Mouse (Mus musculus): Measurements from ENCODE around the gene Eif2b4. TPM values are rescaled to one million over a fixed set of nuclear protein-coding genes. Genes with fewer than 3 reads are reported as not detected.

Gene Eif2b4
- polyA plus RNA-seq, 2 experiments from 2014 or later: 47.9 to 49.1 TPM

GRCm38 (mm10) chr5:31199893-31200292 is 6.7 kb upstream of the Eif2b4 start:
- no peak for ATAC-seq

DNA sequence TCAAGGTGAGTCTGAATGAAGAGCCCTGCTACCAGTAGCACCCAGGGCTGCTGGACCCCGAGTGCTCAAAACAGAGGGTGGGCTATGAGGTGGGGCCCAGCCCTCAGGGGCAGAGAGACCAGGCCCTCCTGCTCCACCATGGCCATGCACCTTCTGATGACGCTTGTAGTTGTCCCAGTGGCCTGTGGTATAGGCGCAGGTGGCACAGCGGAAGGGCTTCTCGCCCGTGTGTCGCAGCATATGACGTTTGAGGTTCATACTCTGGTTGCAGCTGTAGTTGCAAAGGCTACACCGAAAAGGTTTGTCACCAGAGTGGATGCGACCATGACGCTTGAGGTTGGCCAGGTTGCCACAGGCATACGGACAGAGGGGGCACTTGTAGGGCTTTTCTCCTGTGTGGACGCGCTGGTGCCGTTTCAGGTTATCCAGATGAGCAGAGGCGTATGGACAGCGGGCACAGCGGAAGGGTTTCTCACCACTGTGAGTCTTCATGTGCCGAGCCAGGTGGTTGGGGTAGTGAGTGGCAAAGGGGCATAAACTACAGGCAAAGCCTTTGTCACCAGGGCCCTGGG is 6.2 kb upstream of the Eif2b4 start:
- no peak for ATAC-seq

DNA sequence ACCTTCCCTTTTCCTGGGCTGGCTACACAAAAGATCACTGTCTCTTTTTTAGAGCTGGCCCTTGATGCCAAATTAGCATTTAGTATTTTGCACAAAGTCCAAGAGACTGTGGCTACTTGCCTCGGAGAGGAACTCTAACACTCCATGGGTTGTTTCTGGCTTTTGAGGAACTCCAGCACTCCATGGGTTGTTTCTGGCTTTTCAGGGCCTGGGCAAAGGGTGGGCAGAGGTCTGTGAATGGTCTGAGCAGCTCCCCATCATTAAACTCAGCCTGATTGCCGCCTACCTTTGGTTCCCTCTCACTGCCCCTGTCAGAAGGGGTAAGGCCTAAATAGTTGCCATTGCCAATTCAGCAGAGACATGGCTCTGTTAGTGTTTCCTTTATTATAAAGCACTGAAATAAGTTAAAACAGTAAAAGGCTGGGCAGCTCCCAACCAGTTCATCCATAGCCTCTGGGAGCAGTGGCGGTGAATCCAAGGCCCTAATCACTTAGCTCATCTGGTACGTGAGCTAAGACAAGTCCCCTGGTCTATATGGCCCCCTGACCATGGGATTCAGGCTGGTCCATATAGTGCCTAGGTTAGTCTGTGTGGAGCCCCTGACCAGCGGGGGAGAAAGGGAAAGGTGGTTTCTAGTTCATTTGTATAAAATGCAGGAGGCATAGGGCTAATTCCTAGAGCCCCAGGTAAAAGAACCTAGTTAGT is 5.5 kb upstream of the Eif2b4 start:
- no peak for ATAC-seq

- ATAC-seq: no peak
Observed at GRCm38 (mm10) chr5:31198170-31198569, 4.9 kb upstream of the Eif2b4 start.

DNA sequence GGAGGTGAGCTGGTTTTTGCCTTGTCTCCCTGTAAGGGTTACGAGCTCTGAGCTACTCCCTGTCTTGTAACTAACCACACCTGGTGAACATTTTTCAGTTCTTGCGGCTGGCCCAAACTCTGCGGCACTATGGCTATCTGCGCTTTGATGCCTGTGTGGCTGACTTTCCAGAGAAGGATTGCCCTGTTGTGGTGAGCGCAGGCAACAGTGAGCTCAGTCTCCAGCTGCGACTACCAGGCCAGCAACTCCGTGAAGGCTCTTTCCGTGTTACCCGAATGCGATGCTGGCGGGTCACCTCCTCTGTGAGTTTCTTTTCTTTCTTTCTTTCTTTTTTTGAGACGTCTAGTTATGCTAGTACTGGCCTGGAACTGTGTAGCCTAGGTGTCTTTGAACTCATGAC is 3.8 kb upstream of the Eif2b4 start:
- ATAC-seq: no peak

DNA sequence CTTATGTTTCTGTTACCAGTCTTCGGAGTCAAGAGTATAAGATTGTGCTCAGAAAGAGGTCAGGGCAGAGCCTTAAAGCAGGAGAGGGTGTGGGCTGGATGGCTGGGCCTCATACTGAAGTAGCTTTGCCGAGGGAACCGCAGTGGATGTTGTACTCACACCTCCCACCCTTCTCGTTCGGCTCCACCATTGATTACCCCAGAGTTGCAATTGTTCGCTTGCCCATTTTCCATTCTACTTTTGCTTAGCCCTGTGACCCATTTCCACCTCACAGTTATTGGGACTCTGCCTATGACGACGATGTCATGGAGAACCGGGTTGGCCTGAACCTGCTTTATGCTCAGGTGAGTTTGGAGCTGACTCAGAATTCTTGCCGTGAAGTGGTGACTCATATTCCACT is 3.0 kb upstream of the Eif2b4 start:
- ATAC-seq: no peak

GRCm38 (mm10) chr5:31195671-31196070 is 2.4 kb upstream of the Eif2b4 start:
- no peak for ATAC-seq

GRCm38 (mm10) chr5:31194486-31195485 is 1.6 kb upstream of the Eif2b4 start:
- ATAC-seq: no peak

- ATAC-seq: no peak
Observed at GRCm38 (mm10) chr5:31193631-31194281, 526 bp upstream of the Eif2b4 start.

DNA sequence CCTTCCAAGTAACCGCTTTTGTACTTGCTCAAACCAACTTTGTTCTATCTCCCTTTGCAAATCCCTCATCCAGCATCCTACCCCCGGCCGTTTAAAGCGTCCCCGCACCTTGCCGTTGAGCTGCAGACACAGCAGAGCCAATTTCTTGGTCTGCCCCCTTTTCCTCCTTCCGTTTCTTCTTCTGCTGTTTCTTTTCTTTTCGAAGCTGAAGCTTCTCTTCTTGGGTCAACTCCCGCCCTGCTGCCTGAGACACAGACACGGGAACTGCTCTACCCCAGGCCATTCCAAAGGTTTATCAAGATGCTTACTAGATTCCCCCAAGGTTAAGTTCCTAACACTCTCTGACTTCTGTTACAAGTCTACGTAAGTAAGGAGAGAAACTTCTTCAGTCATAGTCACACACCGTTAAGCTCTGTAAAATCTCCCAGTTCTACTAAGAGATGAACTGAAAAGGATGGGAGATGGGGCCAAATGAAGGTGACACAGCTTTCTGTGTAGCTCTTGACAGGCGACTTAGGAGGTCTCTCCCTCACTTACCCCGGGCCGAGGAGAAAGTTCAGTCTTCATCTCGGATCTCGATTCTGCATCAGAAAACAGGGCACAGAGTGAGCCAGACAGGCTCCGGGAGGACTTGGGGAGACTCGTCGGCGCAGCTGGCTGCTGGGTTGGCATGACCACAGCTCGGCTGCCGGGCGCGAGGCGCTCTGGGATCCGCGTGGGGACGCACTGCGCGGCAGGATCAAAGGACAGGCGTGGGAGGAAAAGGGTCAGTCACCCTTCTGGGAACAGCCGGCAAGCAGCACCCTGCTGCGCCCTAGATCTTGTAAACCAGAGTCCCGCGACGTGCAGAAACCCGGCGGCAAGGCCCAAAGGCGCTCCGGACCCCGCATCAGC is 938 bp downstream of the Eif2b4 start:
- no peak for ATAC-seq

- no peak for ATAC-seq
Observed at GRCm38 (mm10) chr5:31190201-31190600, 3.0 kb downstream of the Eif2b4 start.

DNA sequence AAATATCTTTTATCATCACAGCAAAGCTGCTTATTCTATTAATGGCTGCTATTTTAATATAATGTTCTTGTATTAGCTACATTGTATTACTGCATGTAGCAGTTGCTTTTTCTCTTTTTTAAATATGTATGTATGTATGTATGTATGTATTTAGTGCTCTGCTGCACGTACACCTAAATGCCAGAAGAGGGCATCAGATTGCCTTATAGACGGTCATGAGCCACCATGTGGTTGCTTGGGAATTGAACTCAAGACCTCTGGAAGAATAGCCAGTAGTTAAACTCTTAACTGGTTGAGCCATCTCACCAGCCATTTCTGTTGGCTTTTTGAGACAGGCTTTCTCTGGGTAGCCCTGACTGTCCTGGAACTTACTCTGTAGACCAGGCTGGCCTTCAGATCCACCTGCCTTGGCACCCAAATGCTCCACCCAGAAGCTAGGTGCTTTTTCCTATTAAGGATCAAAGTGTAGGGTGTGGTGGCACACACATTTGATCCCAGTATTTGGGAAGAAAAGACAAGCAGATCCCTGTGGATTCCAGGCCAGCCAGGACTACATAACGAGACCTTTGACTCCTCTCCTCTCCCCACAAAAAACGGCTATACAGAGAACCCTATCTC is 4.9 kb downstream of the Eif2b4 start:
- ATAC-seq: no peak

DNA sequence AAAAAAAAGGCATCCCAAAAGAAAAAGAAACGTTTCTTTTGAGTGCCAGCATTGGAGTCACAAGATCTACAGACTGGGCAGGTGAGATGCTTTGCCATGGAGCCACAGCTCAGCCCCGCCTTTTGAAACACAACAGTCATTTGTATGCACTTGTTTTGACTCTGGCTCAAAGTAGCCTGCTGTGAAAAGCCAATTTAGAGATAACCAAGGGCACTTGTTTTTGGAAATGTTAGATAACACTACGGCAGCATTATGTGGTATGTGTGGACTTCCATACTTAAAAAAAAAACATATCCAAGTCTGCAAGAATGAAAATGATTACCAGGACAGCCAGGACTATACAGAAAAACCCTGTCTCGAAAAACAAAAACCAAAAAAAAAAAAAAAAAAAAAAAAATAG is 9.6 kb downstream of the Eif2b4 start:
- ATAC-seq: no peak

DNA sequence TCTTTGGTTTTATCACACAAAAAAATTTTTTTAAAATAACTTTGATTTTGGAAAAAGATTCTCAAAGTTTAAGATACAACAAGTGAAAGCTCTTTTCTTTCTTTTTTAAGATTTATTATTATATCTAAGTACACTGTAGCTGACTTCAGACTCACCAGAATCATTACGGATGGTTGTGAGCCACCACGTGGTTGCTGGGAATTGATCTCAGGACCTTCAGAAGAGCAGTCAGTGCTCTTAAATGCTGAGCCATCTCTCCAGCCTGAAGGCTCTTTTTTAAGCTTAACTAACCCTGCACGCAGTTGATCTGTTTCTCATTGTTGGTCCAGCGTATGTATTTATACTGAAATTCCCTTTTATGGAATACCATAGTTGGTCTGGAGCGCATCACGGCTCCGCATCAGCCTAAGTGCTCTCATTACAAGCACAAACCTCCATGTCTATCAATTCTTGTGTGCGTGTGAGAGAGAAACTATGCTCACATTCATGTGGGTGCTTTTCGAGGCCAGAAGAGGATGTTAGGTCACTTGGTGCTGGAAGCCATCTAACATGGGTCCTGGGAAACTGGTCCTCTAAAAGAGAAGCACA is 12.0 kb downstream of the Eif2b4 start:
- ATAC-seq: no peak

- ATAC-seq: peak; percentile 94
Observed at GRCm38 (mm10) chr5:31179766-31180630, 13.2 kb downstream of the Eif2b4 start, which contains the start of the genes Gm29609 and Gtf3c2. Gm29609 (minus strand) TSS chr5:31179911. Gtf3c2 (minus strand) TSS chr5:31180144.

GRCm38 (mm10) chr5:31179301-31179765 is 13.9 kb downstream of the Eif2b4 start:
- peak; percentile 27 for ATAC-seq

- ATAC-seq: no peak
Observed at GRCm38 (mm10) chr5:31168630-31169029, 24.6 kb downstream of the Eif2b4 start.

GRCm38 (mm10) chr5:31164878-31165277 is 28.4 kb downstream of the Eif2b4 start:
- ATAC-seq: no peak

GRCm38 (mm10) chr5:31162462-31162861 is 30.8 kb downstream of the Eif2b4 start:
- ATAC-seq: no peak

DNA sequence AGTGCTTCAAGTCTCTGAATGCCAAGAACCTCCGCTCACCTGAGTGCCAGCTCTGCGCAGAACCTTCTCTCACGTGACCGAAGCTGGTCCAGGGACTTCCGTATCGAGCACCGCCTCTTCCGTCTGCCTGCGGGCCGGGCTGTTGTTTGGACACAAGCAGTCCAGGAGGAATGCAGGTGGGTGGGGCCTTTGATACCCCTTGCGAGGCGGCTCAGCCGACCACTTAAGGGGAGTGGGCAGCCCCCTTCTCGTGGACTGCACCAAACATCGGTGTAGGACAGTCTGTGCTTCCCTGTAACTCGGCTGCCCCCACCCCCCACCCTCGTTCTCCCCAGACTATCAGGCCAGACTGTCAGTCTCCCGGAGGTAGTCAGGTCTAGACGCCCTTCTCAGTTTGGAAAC is 39.1 kb downstream of the Eif2b4 start, which contains the start of gene Mpv17:
Gene Mpv17, minus strand, starts transcription at position 100 of the 402 bp plus-strand sequence.
- peak; percentile 95 for ATAC-seq

Data from CD4-positive, CD25-positive, alpha-beta regulatory T cell, adult 4 months (primary cell).